Mouse (Mus musculus): ENCODE data around the gene Pop7.

Gene Pop7

GRCm38 (mm10) chr5:137501709-137502666 lies at the start of gene Pop7:
Gene Pop7, minus strand, starts transcription at chr5:137502518.
- in situ Hi-C loops (cut with MseI, MboI) = no loop called here

- in situ Hi-C loops (cut with MseI, MboI) = no loop called here
Measured at GRCm38 (mm10) chr5:137551119-137551518, 48.8 kb upstream of the Pop7 start.

- in situ Hi-C loops (cut with MseI, MboI) = no loop called here
Measured at GRCm38 (mm10) chr5:137549840-137550239, 47.5 kb upstream of the Pop7 start.

- in situ Hi-C loops (cut with MseI, MboI) = no loop called here
Measured at GRCm38 (mm10) chr5:137545596-137545995, 43.3 kb upstream of the Pop7 start.

- in situ Hi-C loops (cut with MseI, MboI) = no loop called here
Measured at GRCm38 (mm10) chr5:137544926-137545325, 42.6 kb upstream of the Pop7 start.

GRCm38 (mm10) chr5:137541768-137542540 lies 39.6 kb upstream of the Pop7 start:
- in situ Hi-C loops (cut with MseI, MboI) = no loop called here

GRCm38 (mm10) chr5:137540991-137541390 lies 38.7 kb upstream of the Pop7 start:
- in situ Hi-C loops (cut with MseI, MboI) = no loop called here

- in situ Hi-C loops (cut with MseI, MboI) = no loop called here
Measured at GRCm38 (mm10) chr5:137539291-137539801, 37.0 kb upstream of the Pop7 start.

- in situ Hi-C loops (cut with MseI, MboI) = no loop called here
Measured at GRCm38 (mm10) chr5:137537461-137537860, 35.1 kb upstream of the Pop7 start.

- in situ Hi-C loops (cut with MseI, MboI) = no loop called here
Measured at GRCm38 (mm10) chr5:137535318-137535717, 33.0 kb upstream of the Pop7 start.

- in situ Hi-C loops (cut with MseI, MboI) = no loop called here
Measured at GRCm38 (mm10) chr5:137534762-137535161, 32.4 kb upstream of the Pop7 start.

GRCm38 (mm10) chr5:137533117-137533827 lies 31.0 kb upstream of the Pop7 start, which contains the start of the genes Epo and Gnb2:
Gene Epo, minus strand, starts transcription at chr5:137533242.
Gene Gnb2, minus strand, starts transcription at chr5:137533510.
- in situ Hi-C loops (cut with MseI, MboI) = no loop called here

GRCm38 (mm10) chr5:137532808-137533116 lies 30.4 kb upstream of the Pop7 start:
- in situ Hi-C loops (cut with MseI, MboI) = no loop called here

- in situ Hi-C loops (cut with MseI, MboI) = no loop called here
Measured at GRCm38 (mm10) chr5:137532131-137532807, 30.0 kb upstream of the Pop7 start.

- in situ Hi-C loops (cut with MseI, MboI) = no loop called here
Measured at GRCm38 (mm10) chr5:137531414-137532130, 29.3 kb upstream of the Pop7 start.

GRCm38 (mm10) chr5:137530588-137531413 lies 28.5 kb upstream of the Pop7 start:
- in situ Hi-C loops (cut with MseI, MboI) = no loop called here

- in situ Hi-C loops (cut with MseI, MboI) = no loop called here
Measured at GRCm38 (mm10) chr5:137530075-137530474, 27.8 kb upstream of the Pop7 start.

GRCm38 (mm10) chr5:137529221-137529995 lies 27.1 kb upstream of the Pop7 start:
- in situ Hi-C loops (cut with MseI, MboI) = no loop called here
